Mouse (Mus musculus) monocyte, adult 5-6 weeks (primary cell): ENCODE data around the gene Rb1. TPM values are rescaled to one million over a fixed set of nuclear protein-coding genes. Genes with fewer than 3 reads are reported as not detected.

Source experiments
- ATAC-seq: fragments of 153-309, 156-312 bp; replicated peaks from 2 replicates; pipeline ENCODE4 v1.8.0; 2017; ENCODE audit warnings: mild to moderate bottlenecking; ENCODE audit not compliant: low TSS enrichment, insufficient number of reproducible peaks, severe bottlenecking, poor library complexity, low FRiP score
- total RNA-seq: library from RNA; stranded (forward); fragments of 200-1000, 200-491, 200-594 nt; gene quantifications from 3 replicates; pipeline ENCODE4 v1.2.3, GENCODE M21; 2017

Rb1 gene
- total RNA-seq, 1 experiment from 2014 or later: 82.3 TPM

DNA sequence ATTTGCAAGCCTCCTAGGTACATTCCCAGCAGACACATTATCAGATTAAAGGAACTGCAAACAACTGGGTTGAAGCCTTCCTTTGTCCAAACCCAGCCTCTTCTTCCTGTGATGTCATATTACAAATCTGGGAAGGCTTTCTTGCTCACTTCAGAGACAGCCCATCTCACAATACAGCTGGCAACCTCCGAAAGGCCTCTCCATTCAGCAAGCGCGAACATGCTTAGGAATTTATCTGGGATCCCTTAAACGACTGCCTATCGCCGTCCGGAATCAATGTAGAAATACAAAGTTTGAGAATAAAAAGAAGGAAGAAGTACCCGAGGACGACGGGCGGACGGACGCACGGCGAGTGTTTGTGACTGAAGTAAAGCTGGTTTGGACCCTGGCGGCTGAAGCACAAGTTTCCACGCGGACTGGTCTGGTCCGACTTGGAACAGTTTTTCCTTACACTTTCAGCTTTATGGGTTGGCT is 87.7 kb downstream of the Rb1 start, which contains the start of gene Lpar6:
Gene Lpar6, plus strand, starts transcription at position 48 of the 474 bp plus-strand sequence.
- ATAC-seq: peak; percentile 81

DNA sequence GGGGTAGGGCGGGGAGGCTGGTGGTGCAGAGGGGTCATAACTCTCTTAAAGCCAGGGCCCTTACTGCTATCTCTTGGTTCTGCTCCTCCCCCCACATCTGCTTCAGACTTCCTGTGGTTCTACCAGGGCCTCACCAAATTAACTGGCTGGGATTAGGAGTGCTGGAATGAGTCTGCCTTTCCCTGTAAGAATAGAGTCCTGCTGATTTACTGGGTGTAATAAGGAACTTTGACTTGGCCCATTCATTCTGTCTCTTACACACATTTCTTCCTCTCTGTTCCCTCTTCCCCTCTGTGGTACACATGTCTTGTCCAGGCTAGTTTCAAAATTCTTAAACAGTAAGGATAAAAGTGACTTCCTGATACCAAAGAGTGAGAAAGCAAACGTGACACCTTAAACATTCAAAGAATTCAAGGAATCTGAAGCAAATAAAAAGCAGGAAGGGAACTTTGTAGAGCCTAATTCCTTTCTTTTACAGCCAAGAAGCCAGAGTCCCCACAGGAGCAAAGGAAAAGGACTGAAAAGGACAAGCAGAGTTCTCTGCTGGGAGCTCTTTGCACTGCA is 91.1 kb downstream of the Rb1 start:
- ATAC-seq: no peak

GRCm38 (mm10) chr14:73231286-73231982 is 94.2 kb downstream of the Rb1 start:
- no peak for ATAC-seq

DNA sequence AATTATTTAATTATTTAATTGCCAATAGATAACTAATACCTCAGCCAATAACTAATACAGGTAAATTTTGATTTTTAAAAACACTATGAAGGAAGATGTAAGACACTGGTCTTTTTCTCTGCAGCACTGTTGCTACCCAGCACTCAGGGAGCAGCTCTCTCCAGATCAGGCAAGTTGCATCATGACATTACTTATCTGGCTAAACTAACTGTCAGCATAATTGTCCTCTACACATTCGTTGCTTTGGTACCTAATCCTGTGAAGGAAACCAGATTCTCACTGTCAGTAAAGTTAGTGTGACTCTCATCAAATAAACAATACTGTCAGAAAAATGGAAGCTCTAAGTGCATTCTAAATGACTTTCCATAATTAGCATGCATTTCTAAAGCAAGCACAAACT is 98.8 kb downstream of the Rb1 start:
- no peak for ATAC-seq

DNA sequence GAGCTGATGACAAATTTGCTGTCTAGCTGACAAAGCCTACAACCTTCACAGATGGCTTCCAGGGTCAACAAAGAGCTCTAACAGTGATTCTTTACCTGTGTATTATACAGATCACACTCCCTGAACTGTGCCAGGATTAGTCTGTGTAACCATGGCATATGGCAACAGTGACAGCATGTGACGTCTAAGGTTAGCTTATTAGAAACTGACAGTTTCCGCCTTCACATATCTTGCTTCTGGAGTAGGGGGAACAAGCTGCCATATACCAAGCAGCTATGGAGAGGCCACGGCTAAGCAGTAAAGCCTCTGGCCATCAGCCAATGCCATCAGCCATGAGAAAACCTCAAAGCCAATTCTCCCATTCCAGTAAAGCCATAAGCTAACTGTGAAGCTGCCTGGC is 99.3 kb downstream of the Rb1 start:
- no peak for ATAC-seq

DNA sequence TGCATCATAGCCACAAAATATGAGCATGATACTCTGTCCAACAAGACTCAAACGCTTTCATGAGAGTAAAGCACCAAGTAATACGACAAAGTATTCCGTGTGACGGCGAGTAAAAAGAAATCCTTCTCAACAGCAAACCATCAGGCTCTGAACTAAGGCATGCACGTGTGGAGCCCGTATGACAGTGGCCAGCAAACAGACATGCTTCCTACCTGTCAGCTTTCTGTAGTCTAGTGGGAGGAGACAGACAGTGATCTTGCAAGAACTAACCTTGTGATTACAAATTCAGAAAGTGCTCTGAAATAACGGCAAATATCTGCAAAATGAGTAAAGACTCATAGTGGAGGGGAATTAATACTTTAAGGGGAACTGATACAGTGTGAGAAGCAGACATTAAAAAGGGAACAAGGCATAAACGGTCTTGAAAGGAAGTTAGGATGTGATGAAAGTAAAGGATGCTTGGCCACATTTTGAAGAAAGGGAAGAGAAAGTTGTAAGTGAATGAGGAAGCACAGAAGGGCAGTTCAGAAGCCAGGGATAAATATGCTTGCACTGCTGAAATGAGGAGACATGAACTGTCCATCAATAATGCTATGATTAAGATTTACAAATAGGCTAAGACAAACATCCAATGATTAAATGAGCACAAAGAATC is 103.2 kb downstream of the Rb1 start:
- ATAC-seq: peak; percentile 96

- no peak for ATAC-seq
Observed at GRCm38 (mm10) chr14:73217062-73217461, 108.6 kb downstream of the Rb1 start.

- no peak; the same call in 1 of the 2 replicates for ATAC-seq
Observed at GRCm38 (mm10) chr14:73211477-73211876, 114.1 kb downstream of the Rb1 start.

DNA sequence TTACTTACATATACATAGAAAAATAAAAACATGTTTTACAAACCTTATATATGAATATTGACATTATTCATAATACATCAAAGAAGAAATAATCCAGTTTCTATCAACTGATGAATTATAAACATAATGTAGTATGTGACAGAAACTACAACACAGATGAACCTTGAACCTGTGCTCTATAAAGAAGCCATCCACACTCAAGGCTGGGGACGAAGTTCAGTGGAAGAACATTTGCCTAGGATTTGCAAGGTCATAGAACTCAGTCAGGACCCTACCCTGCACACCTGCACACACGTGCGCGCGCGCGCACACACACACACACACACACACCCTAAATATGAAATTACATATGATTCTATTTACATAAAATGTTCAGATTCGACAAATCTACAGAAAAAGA is 115.4 kb downstream of the Rb1 start:
- ATAC-seq: no peak

GRCm38 (mm10) chr14:73209262-73209661 is 116.4 kb downstream of the Rb1 start:
- ATAC-seq: peak; percentile 79; the same call in 1 of the 2 replicates

- ATAC-seq: peak; percentile 50; the same call in 1 of the 2 replicates
Observed at GRCm38 (mm10) chr14:73204016-73204415, 121.6 kb downstream of the Rb1 start.

DNA sequence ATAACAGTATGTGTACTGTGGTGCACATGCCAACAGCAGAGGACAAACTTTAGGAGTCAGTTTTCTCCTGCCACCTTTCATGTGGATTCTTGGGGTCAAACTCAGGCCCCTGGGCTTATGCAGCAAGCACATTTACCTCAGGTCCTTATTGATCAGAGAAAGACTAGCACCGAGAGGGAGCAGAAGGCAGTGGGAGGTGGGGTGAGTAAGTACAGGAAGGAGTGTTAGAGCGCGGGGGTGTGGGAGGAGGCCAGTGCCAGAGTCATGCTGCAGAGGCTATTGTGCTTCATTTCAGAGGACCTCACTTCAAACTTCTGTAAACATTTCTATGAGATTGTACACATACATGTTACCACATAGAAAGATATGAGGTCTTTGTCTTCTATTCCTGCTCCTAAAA is 124.2 kb downstream of the Rb1 start:
- no peak for ATAC-seq

- ATAC-seq: no peak
Observed at GRCm38 (mm10) chr14:73199058-73199457, 126.6 kb downstream of the Rb1 start.

DNA sequence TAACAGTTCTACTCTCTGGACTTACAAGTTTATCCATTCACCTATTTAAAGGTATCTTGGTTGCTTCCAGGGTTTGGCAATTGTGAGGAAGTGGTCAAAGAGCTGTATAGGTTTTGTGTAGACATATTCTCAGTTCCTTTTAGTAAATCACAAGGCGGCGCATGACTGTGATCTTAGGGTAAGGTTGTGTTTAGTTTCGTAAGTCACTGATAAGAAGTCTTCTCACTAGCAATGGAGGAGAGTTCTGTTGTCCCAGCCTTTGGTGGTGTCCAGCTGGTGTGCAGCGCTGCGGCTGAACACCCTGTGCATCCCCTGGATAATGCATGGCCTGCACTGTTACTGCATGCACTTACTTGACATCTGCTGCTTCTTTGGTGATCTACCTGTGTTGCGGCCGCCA is 138.7 kb downstream of the Rb1 start:
- 0 out of 2 replicates have a peak, but pooled peaks have one; percentile 50 for ATAC-seq

GRCm38 (mm10) chr14:73181144-73181543 is 144.5 kb downstream of the Rb1 start:
- ATAC-seq: no peak

DNA sequence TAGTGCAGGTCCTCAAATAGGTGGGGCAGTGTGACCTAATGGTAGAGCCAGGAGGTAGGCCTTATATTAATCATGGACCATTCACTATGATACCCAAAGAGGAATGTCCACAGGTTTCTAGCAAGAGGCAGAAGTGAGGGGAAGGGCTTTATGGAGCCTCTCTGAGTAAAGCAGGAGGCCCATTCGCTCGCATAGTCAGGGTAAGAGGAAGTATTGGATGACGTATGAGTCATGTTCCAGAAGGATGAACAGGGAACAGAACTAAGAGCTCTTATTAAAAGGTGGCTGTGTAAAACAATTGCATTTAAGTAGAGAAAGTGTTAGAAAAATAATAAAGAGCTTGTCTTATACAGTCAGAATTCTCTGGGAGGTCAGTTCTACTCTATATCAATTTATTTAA is 145.0 kb downstream of the Rb1 start:
- 0 out of 2 replicates have a peak, but pooled peaks have one; percentile 41 for ATAC-seq

GRCm38 (mm10) chr14:73179221-73179681 is 146.4 kb downstream of the Rb1 start:
- no peak for ATAC-seq

DNA sequence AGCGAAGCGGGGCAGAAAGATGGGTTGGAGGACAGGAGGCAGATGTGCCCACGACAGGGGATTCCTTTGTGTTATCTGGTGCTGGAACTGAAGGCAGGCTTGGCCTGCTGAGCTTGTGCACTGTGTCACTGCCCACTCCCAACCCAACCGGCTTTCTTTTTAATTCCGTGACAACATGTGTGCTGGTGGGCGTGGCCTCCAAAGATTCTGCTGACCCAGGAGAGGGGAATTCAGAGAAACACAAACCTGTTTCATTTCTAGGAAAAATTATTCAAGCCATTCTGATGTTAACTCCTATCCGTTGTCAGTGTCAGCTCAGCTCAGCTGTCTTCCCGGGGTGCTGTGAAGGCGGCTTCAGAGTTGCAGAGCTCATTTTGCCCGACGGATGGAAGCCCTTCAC is 147.7 kb downstream of the Rb1 start:
- ATAC-seq: no peak

DNA sequence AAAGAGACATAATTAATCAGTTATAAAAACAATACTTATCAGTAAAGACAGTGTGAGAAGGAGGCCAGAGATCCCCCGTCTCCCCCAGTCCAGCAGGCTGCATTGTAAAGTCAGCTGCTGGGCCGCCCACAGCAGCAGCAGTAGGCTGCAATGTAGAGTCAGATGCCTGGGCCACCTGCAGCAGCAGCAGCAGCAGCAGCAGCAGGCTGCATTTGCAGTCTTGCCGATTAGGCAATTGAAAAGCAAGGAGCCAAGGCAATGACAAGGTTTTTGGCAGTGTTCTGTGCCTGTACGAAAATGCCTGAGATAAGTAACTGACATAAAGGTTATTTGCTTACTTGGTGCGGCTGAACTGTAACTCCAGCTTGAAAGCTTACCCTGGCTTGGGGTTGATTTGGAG is 149.4 kb downstream of the Rb1 start:
- no peak for ATAC-seq

DNA sequence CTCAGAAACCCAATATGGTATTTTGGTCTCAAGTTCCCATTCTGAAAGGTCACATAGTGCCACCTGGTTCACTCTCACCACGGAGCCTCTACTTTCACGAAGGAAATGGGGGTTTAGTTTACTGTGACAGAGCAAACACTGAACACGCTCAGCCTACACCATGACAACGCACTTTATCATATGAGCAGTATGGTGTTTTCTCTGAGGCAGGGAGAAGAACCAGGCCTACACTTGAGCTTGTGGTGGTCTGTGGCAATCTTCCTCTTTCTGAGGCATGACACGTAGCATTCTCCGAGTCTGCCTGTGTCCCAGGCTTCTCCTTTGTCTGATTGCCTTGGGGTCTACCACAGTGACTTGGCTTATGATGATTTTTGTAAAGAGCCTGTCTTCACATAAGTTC is 149.8 kb downstream of the Rb1 start:
- ATAC-seq: peak; percentile 77
